Mouse (Mus musculus) adrenal gland, adult 2 months (tissue): ENCODE results near the gene Pck1. TPM values are rescaled to one million over a fixed set of nuclear protein-coding genes. Genes with fewer than 3 reads are reported as not detected.
A peak's percentile ranks its signal among the peaks of the same experiment; 100 is the strongest.
"Not testable (repeated sequence)": the region's sequence is repeated elsewhere in the genome, so short reads cannot be mapped to it uniquely, and the experiment has no call there.

Experiments used
- DNase-seq: peaks from one replicate; pipeline ENCODE4 v3.0.0; 2021
- long read RNA-seq: library from polyadenylated mRNA; stranded (forward); transcript quantifications from one replicate; pipeline ENCODE4 v2.0.0, GENCODE M21; 2021
- polyA plus RNA-seq: library from polyadenylated mRNA; depleted of rRNA; stranded (reverse); fragments of >200 nt; gene quantifications from 2 replicates; pipeline ENCODE4 v1.2.3, GENCODE M21; 2012; rRNA removed
- total RNA-seq, 2 experiments: library from RNA; stranded (reverse); gene quantifications; 2 replicates each; pipeline ENCODE4 v1.2.3; 2021

The Pck1 gene
- total RNA-seq: 1,000 to 10,000 TPM in 1 of 2 experiments, 100 to 1,000 TPM in 1; 919 to 1,359 TPM
- 84.6 and 134 TPM in 2 replicates for polyA plus RNA-seq
- long read RNA-seq, transcript Pck1-201 (10 exons, 2,661 nt): major isoform, 412 of 530 reads
- long read RNA-seq, partial matches to known transcripts: 79 of 530 reads
- long read RNA-seq, other reads (novel, unspliced or antisense): 39 of 530 reads

- peak; percentile 63 for DNase-seq
These were observed at the start of gene Pck1 for GRCm38 (mm10) chr2:173152436-173153151. TSS of gene Pck1 (plus strand) at chr2:173153048.

GRCm38 (mm10) chr2:173106409-173106808 lies 46.4 kb upstream of the Pck1 start:
- DNase-seq: no peak

DNA sequence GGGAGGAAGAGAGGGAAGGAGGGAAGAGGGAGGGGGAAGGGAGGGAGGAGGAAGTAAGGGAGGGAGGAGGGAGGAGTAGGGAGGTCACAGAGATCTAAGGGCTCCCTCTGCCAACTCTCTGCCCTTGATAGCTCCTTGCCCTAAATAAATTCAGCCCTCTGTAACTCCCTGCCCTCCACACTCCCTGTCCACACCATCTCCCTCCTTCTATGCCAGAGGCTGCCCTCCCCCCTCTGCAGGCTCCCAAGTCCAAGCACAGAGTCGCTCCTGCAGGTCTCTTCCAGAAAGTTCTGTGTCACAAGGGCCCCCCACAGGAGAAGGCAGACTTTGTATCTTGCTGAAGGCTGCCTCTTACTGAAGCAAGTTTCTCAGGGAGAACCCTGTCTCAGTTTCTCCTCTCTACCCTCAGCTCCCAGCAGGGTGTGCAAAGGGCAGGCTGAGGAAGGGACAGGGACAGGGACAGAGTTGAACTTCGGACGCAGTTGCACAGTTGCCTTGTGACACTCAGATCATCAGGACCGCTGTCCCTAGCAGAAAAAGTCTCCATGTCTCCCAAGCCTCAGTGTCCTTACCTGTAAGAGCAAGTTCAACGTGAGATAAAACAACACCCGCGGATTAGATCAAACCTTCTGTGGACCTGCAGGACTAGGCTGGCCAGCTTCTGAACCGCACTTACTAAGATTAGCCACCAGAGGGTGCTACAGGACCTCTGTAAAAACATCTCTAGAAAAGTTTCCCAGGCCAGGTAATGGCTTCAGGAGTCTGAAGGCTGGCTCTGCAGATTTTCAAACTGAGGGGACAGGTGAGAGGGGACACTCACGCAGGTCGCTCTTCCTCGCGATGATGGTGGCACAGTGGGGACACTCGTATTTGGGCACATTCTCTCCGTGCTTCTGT lies 45.7 kb upstream of the Pck1 start:
- peak; percentile 61 for DNase-seq

GRCm38 (mm10) chr2:173108509-173109190 lies 44.2 kb upstream of the Pck1 start:
- no peak for DNase-seq

GRCm38 (mm10) chr2:173109510-173109909 lies 43.3 kb upstream of the Pck1 start:
- no peak for DNase-seq

GRCm38 (mm10) chr2:173110571-173110970 lies 42.3 kb upstream of the Pck1 start:
- DNase-seq: peak; percentile 24

DNA sequence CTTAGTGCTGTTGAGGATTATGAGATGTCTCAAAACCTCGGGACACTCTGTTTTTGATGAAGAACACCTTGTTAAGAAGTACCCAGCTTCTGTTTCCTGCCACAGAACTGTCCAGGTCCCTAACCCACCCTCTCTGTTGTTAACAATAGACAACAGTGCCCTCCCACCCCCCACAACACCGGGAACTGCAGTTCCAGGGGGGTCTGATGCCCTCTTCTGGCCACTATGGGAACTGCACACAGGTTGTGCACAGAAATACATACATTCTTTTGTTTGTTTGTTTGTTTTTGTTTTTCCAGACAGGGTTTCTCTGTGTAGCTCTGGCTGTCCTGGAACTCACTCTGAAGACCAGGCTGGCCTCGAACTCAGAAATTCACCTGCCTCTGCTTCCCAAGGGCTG lies 39.1 kb upstream of the Pck1 start:
- DNase-seq: not testable (repeated sequence)

DNA sequence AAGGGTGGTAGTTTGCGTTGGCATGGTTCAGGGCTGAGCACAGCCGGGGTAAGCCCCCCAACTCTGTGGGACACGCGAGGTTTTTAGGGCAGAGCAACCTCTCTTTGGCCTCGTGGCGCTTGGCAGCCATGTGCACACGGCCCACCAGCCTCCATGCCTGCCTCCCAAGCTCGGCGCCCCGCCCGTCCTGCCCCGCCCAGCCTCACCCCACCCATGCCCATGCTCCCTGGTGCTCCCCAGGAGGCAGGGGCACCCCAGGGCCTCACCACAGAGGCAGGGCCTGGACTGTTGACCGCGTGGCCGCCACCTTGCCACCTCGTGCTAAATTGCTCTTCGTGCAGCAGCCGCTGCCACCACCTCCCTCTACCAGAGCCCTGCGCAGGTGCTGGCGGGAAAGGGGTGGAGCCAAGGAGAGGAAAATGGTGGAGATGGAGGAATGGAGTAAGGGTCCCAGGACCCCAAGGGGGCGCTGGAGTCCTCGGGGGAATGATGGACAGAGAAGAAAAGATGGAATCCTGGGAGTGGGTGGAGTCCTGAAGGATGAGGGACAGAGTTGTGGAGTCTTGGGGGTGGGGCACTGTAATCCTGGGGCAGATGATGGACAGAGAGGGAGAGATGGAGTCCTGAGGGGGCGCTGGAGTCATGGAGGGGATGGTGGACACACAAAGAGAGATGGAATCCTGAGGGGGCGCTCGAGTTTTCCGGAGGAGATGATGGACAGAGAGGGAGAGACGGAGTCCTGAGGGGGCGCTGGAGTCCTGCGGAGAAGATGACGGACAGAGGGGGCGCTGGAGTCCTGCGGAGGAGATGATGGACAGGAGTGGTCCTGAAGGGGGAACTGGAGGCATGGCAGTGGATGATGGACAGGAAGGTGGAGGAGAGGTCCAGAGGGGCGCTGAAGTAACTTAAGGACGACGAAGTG lies 33.6 kb upstream of the Pck1 start, which contains the start of gene Ctcfl:
TSS of gene Ctcfl (minus strand) at position 503 of the 922 bp plus-strand sequence.
- DNase-seq: no peak

DNA sequence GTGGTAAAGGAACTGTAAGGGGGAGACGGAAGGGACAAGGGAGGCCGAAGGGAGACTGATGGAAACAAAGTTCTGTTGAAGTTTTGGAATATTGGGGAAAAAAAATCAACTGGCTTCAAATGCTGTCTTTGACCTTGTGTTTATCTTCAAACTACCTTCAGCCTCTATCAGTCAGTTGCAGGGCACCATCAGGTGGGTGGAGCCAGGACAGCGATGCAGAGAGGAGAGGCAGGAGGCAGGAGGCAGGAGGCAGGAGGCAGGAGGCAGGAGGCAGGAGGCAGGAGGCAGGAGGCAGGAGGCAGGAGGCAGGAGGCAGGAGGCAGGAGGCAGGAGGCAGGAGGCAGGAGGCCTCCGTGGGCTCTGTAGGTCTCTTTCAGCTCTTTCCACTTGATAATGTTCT lies 32.7 kb upstream of the Pck1 start:
- not testable (repeated sequence) for DNase-seq

DNA sequence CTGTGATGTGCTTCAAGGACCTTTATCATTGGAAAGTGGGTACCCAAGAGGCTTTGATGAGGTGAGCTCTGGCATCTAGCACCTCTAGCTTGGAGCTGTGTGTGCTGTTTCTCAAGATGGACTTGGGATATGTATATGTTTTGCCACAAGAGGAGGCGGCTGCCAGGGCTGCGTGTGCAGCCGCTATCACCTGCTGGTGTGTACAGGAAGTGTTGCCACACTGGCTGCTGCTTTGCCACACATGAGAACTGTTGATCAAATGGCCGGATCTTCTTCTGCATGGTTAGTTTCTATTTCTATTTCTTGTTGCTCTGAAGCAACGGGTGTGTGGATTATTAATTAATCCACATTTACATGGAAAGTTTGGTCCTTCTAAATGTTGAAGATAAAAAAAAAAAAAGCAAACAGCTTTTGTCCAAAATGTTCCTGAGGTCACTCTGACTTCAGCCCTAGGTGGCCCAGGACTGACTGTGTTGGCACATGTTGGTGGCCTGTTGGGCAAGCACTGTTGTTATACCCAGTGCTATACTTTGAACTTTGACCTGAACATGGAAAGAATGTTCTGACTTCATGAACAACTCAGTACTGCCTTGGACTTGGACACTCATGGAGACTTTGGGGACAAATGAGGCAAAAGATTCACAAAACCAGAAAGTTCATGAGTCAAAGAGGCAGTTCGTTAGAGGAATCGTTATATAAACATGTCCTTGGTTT lies 28.7 kb upstream of the Pck1 start:
- DNase-seq: no peak

DNA sequence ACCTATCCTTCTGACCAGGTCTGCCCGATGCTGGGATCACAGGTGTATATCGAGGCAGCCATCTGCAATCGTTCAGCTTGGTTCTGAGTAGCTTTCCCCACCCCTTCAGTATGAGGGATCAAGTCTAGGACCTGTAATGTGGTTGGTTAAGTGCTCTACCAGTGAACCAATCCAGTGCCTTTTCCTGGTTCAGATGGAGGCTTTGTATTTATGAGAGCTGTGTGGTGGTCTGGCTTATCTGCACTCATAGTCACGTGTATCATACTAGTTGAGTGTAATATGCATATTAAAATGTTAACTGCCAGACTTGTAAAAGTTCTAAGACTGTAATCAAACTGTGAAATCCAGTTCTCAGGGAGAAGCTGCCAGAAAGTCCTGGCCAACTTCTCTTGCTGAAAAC lies 26.5 kb upstream of the Pck1 start:
- DNase-seq: no peak

- DNase-seq: no peak
These were observed 23.7 kb upstream of the Pck1 start for GRCm38 (mm10) chr2:173129111-173129510.

DNA sequence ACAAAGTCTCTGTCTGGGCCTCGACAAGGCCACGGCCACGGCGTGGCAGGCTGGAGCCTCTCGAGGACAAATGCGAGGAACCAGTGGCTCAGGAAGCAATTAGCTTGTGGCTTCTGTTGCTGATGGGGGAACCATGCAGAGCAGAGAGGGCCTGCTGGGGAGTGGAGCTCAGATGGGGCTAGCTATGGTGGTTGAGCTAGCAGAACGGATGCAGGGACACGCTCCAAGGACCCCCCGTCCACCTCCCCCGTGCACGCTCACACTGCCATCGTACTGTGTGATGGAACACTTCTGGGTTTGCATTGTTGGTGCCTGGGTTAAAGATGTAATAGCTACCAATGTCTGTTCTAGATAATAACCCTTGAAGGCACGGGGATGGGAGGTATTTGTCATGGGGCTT lies 20.6 kb upstream of the Pck1 start:
- no peak for DNase-seq

DNA sequence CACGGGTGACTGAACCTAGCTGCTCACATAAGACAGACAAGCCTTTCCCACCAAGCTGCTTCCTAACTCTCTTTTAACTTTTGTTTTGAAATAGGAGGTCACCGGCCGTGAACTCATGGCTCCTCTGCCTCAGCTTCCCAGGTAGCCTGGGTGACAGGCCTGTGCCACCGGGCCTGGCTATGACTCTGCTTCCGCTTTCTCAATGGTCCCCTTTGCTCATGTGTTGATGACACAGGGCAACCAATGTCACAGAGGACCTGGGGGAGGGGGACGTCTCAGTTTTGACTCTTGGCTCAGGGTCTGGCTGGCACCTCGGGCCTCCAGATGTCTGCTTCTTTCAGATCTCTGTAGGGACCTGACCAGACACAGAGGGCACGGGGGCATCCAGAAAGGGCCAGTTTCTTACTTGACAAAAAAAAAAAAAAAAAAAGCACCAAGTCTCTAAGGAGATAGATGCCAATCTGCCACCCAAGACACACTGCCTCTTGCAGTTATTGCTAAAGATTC lies 20.0 kb upstream of the Pck1 start:
- peak; percentile 33 for DNase-seq

- no peak for DNase-seq
These were observed 18.2 kb upstream of the Pck1 start for GRCm38 (mm10) chr2:173134695-173135094.

DNA sequence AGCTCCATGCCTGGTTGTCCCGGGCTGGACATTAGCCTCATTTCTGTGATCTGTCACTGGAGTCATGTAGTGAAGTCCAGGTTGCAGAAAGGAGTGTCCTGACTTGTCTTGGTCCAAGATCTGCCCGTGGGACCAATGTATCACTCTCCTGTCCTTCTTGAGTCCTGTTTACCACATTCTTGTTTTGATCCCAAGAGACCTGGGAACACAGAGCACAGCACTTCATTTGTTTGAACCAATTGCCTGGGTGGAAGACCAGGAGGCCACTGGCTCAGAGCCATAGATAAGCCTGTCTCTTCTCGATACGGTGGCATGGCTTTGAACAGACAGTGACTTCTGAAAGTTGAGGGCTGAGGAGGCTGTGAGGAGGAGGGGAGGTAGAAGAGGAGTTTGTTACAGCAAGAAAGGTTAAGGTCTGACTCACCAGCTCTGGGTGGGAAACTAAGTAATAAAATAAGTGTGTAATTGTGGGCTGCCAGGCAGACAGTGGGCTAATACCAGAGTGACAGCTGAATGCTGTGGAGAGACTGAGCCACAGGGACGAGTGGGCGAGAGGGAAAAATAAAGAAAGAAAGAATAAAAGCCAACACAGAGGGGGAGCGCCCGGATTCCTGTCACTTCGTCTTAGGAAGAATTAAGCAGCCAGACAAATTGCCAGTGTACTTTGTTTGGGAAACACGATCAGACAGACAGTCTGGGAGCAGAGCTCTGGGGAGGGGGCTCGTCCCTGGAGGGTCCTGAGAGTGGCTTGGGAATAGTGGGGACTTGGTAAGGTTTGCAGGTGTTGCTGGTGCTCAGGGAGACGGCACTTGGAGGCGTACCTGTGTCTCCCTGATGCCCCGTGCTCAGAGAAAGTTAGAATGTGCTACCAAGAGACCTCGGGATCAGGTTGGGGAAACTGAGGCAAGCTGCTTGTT lies 14.3 kb upstream of the Pck1 start:
- DNase-seq: no peak

DNA sequence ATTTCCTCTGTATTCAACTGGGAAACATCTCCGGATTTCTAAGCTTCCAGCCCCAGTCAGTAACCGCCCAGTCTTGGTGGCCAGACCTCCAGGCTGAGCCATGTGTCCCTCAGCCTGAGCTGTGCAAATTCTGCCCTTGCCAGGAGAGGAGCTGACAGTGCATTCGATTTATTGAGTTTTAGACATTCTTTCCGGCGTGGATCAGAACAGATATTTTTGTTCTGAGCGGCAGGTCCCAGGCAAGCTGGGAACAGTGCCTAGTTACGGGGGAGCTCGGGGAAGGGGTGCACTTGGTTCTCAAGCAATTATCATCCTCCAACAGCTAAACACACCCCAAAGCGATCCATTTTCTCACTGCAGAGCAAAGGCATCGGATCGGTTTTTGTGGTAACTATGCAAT lies 9.2 kb upstream of the Pck1 start:
- DNase-seq: peak; percentile 67

DNA sequence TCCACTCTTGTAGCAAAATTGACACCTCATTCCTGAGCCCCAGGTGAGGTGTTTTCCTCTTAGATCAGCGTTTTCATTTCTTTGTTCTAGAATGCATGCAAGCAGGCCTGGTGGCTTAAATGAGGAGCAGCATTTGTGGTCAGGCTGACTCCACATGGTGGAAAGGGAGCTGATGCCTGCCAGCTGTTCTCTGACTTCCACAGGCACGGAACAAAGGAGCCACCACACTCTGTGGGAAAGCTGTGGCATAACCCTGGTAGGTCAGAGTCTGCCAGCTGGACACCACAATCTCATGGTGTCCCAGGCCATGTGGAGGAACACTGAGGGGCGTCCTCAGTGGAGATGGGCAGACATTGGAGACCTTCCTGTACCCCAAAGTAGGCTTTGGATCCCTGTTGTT lies 7.0 kb upstream of the Pck1 start:
- no peak for DNase-seq

GRCm38 (mm10) chr2:173146728-173147127 lies 6.1 kb upstream of the Pck1 start:
- DNase-seq: no peak
